Mouse (Mus musculus) myocyte (in vitro differentiated cells): ENCODE data around the gene Hs1bp3.

ENCODE experiments used
- CEBPB ChIP-seq: IDR thresholded peaks from 2 replicates; pipeline ENCODE4 v1.6.1; 2011; ENCODE audit warnings: mild to moderate bottlenecking, moderate library complexity; ENCODE audit not compliant: poor library complexity, insufficient read depth, severe bottlenecking
- E2F4 ChIP-seq: IDR thresholded peaks from one replicate; pipeline ENCODE4 v1.6.1; 2011; ENCODE audit warnings: mild to moderate bottlenecking, control low read depth, moderate library complexity; ENCODE audit not compliant: insufficient read depth
- MAX ChIP-seq: IDR thresholded peaks from one replicate; pipeline ENCODE4 v1.6.1; 2011; ENCODE audit warnings: low read depth, mild to moderate bottlenecking, control low read depth
- MYOD1 ChIP-seq, 3 experiments: IDR thresholded peaks; one replicate each; pipeline ENCODE4 v1.6.1; 2011; ENCODE audit warnings: control low read depth in 2 of 3, low read depth in 2 of 3, mild to moderate bottlenecking in 2 of 3, moderate library complexity in 1 of 3; ENCODE audit not compliant: insufficient read length in 2 of 3, control insufficient read depth in 1 of 3
- MYOG ChIP-seq, 3 experiments: IDR thresholded peaks; one replicate each; pipeline ENCODE4 v1.6.1; 2011; ENCODE audit warnings: control low read depth in 2 of 3, low read depth in 2 of 3, mild to moderate bottlenecking in 2 of 3; ENCODE audit not compliant: insufficient read length in 2 of 3, control insufficient read depth in 1 of 3, insufficient read depth in 1 of 3
- POLR2A ChIP-seq: IDR thresholded peaks from one replicate; pipeline ENCODE4 v1.6.1; 2011; ENCODE audit warnings: low read depth, mild to moderate bottlenecking, control low read depth, moderate library complexity; ENCODE audit not compliant: insufficient read length
- POLR2AphosphoS2 ChIP-seq: IDR thresholded peaks from one replicate; pipeline ENCODE4 v1.6.1; 2011; ENCODE audit warnings: low read depth, control low read depth; ENCODE audit not compliant: insufficient read length
- REST ChIP-seq: IDR thresholded peaks from one replicate; pipeline ENCODE4 v1.6.1; 2011; ENCODE audit warnings: mild to moderate bottlenecking, control low read depth, moderate library complexity; ENCODE audit not compliant: insufficient read depth, insufficient read length
- USF1 ChIP-seq: IDR thresholded peaks from one replicate; pipeline ENCODE4 v1.6.1; 2011; ENCODE audit warnings: low read depth, mild to moderate bottlenecking, control low read depth, moderate library complexity

GRCm38 (mm10) chr12:8380944-8381343, 67.7 kb downstream of the Hs1bp3 start:
- TF ChIP-seq E2F4 (no peak), USF1 (no peak), POLR2A (no peak), MYOG (IDR thresholded peaks at IDR 0.05; ENCODE audit: control insufficient read depth in 1 of 3, insufficient read depth in 1 of 3, insufficient read length in 2 of 3, low read depth in 2 of 3) (no peak), MAX (no peak), CEBPB (no peak), POLR2AphosphoS2 (no peak), REST (no peak), MYOD1 (IDR thresholded peaks at IDR 0.05; ENCODE audit: control insufficient read depth in 1 of 3, insufficient read length in 2 of 3, low read depth in 2 of 3) (no peak)
